Mouse (Mus musculus): ENCODE data around the gene Erp29.

DNA sequence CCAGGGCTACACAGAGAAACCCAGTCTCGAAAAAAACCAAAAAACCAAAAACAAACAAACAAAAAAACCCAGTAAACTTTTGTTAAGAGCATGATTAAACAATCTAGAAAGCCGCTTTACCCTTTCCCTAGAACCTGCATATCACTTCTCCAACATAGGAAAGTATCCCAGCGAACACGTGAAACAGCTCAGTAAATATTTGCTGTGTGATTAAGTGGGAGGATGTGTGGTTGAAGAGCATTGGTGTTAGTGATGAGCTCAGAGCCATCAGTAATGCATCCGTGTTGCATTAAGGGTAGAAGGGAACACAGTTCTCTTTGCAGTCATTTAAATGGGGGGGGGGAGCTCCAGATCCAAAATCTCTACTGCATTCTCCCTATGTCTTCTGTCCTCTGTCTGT, 32.5 kb upstream of the Erp29 start:
- TF ChIP-seq POLR2A (IDR thresholded peaks at IDR 0.05; ENCODE audit: low read depth, low read length) (no peak), CTCF (IDR thresholded peaks at IDR 0.05; ENCODE audit: borderline replicate concordance, insufficient read depth, low read length) (no peak)

All from embryonic fibroblast, embryonic 13.5 days (primary cell).